Mouse (Mus musculus): ENCODE results near the gene L3mbtl3. TPM values are rescaled to one million over a fixed set of nuclear protein-coding genes. Genes with fewer than 3 reads are reported as not detected.

L3mbtl3 gene
- 11.4 and 12.1 TPM in 2 replicates for polyA plus RNA-seq (2015; fragmentation: Nextera tagmentation; extraction: Ambion mirVana)

DNA sequence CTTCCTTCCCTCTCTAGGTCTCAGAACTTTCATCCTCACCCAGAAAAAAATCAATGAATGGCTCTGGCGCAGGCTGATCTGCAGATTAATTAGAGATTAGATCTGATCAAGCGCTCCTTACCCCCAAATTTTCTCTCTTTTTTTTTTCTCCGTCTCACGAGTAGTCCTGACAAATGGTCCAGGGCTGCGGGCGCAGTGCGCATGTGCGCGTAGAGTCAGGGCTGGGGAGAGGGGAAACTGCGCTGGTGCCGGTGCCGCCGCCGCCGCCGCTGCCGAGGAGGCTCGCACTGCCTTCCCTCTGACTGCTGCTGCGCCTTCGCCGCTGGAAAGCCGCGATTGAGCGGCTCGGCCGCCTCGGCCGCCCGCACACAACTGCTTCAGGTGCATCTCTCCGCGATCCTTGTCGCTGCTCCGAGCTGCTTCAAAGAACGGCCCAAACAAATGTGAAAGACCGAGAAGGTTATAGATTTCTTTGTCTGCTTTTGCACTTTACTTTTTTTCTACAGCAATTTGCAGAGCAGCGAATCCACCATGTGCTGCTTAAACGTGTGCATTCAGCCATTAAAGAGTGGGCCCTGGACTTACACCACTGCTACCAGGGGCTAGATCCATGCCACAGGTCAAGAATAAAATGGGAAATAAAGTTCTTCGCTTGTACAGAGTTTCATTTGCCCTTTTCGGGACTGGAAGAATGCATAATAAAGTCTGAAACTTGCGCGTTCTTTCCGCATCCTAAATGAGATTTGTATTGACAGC lies at the start of gene L3mbtl3:
TSS of gene L3mbtl3 (minus strand) at position 182 of the 756 bp plus-strand sequence.
- 3% methylated on average over 42 of the region's 42 CpGs for WGBS
- H3K27me3 ChIP-seq (replicated peaks; ENCODE audit: insufficient read depth, low read length): no peaks in the 10 kb centered on the region
- H3K4me1 ChIP-seq (ENCODE audit: insufficient read depth, low read depth, low read length): 0 out of 2 replicates have a peak, but pooled peaks cover 3% of the 10 kb centered on the region
- DNase-seq (ENCODE audit: low spot score) (peak; percentile 90), ATAC-seq (peak; percentile 81)
- H3K9ac ChIP-seq (replicated peaks; ENCODE audit: low read depth): peak within 1 kb of the TSS; percentile 92
- H3K4me3 ChIP-seq (ENCODE audit: low read depth, low read length): peak within 1 kb of the TSS; percentile 73
- no peaks in the 10 kb centered on the region for H3K9me3 ChIP-seq (ENCODE audit: low read length)
- H3K36me3 ChIP-seq (ENCODE audit: insufficient read depth, low read length): no peaks in the 10 kb centered on the region
- TF ChIP-seq EP300 (IDR thresholded peaks at IDR 0.05): no peak
- TF ChIP-seq CTCF (IDR thresholded peaks at IDR 0.05): no peak
- H3K27ac ChIP-seq (ENCODE audit: low read length): peak within 1 kb of the TSS; percentile 95
- H3K4me2 ChIP-seq (replicated peaks; ENCODE audit: low read depth, low read length): peak within 1 kb of the TSS; percentile 81

DNA sequence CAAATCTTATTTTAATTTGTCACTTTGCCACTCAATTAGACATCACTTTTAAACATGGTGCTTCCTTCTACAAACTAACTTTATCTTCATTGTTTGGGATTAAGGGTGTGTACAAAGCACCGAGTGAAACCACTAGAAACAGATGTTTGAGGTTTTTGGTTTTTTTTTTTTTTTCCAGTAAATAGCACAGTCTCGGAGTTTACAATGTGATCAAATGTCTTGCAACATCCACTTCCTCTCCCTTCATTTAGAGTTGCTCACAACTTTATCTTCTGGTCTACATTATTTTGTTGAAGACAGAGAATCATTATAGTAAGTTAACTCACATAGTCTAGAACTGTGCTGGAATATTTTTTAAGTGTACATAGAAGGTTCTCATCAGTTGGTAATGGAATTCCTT lies 45.4 kb upstream of the L3mbtl3 start:
- no peak for DNase-seq (ENCODE audit: low spot score)
- Histone ChIP-seq H3K4me1 (ENCODE audit: insufficient read depth, low read depth, low read length) (no peaks in the 10 kb centered on the region), H3K27ac (ENCODE audit: low read length) (no peak overlapping the region), H3K27me3 (replicated peaks; ENCODE audit: insufficient read depth, low read length) (no peaks in the 10 kb centered on the region), H3K4me3 (ENCODE audit: low read depth, low read length) (no peak overlapping the region), H3K9me3 (ENCODE audit: low read length) (no peaks in the 10 kb centered on the region), H3K9ac (replicated peaks; ENCODE audit: low read depth) (no peak overlapping the region), H3K36me3 (ENCODE audit: insufficient read depth, low read length) (no peaks in the 10 kb centered on the region), H3K4me2 (replicated peaks; ENCODE audit: low read depth, low read length) (no peak overlapping the region)
- WGBS: 24% methylated on average over 2 of the region's 2 CpGs
- no peak for ATAC-seq
- no peak for TF ChIP-seq CTCF (IDR thresholded peaks at IDR 0.05)
- TF ChIP-seq EP300 (IDR thresholded peaks at IDR 0.05): no peak

DNA sequence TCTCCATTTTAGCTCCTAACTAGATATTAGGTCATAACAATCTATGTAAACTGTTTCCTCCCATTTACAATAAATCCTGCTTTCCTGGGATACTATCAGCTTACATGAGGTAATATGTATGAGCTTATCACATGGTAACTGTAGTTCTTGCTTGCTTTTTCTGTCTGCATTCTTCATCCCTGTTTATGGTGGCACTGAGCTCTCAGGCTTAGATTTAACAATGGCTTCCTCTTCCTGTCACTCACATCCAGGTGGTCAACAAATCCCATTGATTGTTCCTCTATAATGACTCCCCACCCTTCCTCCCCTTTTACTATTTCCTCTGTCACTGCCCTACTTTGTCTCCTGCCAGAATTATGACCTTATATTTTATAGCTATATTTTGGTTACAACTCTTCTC lies 12.9 kb upstream of the L3mbtl3 start:
- ATAC-seq: peak; percentile 82
- no peak for TF ChIP-seq CTCF (IDR thresholded peaks at IDR 0.05)
- peak; percentile 61 for TF ChIP-seq EP300 (IDR thresholded peaks at IDR 0.05)

DNA sequence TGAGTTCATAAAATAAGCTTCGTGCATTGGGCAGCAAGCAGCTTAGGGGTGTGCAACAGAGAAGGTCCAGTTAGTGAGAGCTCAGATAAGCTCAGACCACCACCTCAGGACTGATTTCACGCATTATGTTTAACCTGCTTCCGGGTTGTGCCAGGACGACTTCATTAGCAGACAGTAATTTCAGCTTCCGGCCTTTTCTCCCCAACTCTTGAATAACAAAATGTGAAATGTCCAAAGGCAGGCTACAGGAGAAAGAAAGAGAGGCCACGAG lies 1.5 kb upstream of the L3mbtl3 start:
- Histone ChIP-seq H3K27ac (ENCODE audit: low read length) (no peak overlapping the region), H3K4me1 (ENCODE audit: insufficient read depth, low read depth, low read length) (0 out of 2 replicates have a peak, but pooled peaks cover 3% of the 10 kb centered on the region), H3K9ac (replicated peaks; ENCODE audit: low read depth) (no peak overlapping the region), H3K27me3 (replicated peaks; ENCODE audit: insufficient read depth, low read length) (no peaks in the 10 kb centered on the region), H3K9me3 (ENCODE audit: low read length) (no peaks in the 10 kb centered on the region), H3K4me3 (ENCODE audit: low read depth, low read length) (no peak overlapping the region), H3K4me2 (replicated peaks; ENCODE audit: low read depth, low read length) (no peak overlapping the region), H3K36me3 (ENCODE audit: insufficient read depth, low read length) (no peaks in the 10 kb centered on the region)
- DNase-seq (ENCODE audit: low spot score) (no peak), ATAC-seq (no peak)
- WGBS: 88% methylated on average over 6 of the region's 6 CpGs
- TF ChIP-seq EP300 (IDR thresholded peaks at IDR 0.05) (no peak), CTCF (IDR thresholded peaks at IDR 0.05) (no peak)

More for the DNA sequence above, 12.9 kb upstream of the L3mbtl3 start:
- Histone ChIP-seq H3K9ac (replicated peaks; ENCODE audit: low read depth) (no peak overlapping the region), H3K4me1 (ENCODE audit: insufficient read depth, low read depth, low read length) (no peaks in the 10 kb centered on the region), H3K9me3 (ENCODE audit: low read length) (no peaks in the 10 kb centered on the region), H3K27me3 (replicated peaks; ENCODE audit: insufficient read depth, low read length) (no peaks in the 10 kb centered on the region), H3K36me3 (ENCODE audit: insufficient read depth, low read length) (no peaks in the 10 kb centered on the region), H3K4me3 (ENCODE audit: low read depth, low read length) (no peak overlapping the region), H3K4me2 (replicated peaks; ENCODE audit: low read depth, low read length) (no peak overlapping the region), H3K27ac (ENCODE audit: low read length) (no peak overlapping the region)
- DNase-seq (ENCODE audit: low spot score): peak; percentile 43

DNA sequence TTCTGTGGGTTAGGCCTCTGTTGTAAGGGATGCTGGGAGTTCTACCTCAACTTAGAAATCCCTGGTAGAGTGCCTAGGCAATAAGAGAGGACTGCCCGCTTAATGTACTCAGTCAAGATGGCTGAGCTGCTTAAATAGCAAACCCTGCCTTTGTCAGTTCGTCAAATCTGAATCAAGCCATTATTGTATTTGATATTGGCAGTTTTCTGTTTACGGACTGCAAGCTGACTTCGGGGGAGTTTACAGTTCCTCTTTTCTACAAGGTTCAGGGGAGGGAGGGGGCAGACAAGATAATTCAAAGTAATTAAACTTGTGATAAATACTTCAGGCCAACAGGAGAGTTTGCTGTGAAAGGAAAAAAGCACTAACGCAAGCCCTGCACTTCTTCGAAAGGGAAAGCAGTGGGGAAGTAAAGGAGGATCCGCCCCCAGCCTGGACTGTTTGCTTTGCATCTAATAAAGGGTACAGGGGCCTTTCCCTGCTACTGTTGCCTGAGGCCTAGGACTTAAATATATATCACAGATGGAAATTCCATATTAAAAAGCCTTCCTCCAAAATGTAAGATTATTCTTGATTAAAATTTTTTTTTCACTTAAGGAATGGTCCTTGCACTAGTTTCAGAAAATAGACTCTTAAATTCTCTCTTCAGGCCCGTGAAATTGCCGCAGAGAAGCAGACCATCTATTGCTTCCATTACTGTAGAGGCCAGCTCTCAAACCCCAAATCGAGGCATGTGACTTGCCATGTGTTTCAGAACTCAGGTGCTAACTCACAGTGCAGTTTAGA lies 968 bp upstream of the L3mbtl3 start:
- Histone ChIP-seq H3K9me3 (ENCODE audit: low read length) (no peaks in the 10 kb centered on the region), H3K27ac (ENCODE audit: low read length) (no peak overlapping the region), H3K4me2 (replicated peaks; ENCODE audit: low read depth, low read length) (peak overlapping the region; percentile 81), H3K4me3 (ENCODE audit: low read depth, low read length) (peak overlapping the region; percentile 73), H3K4me1 (ENCODE audit: insufficient read depth, low read depth, low read length) (0 out of 2 replicates have a peak, but pooled peaks cover 3% of the 10 kb centered on the region), H3K27me3 (replicated peaks; ENCODE audit: insufficient read depth, low read length) (no peaks in the 10 kb centered on the region), H3K9ac (replicated peaks; ENCODE audit: low read depth) (no peak overlapping the region), H3K36me3 (ENCODE audit: insufficient read depth, low read length) (no peaks in the 10 kb centered on the region)
- ATAC-seq: no peak
- DNase-seq (ENCODE audit: low spot score): no peak
- WGBS: 48% methylated on average over 10 of the region's 10 CpGs
- TF ChIP-seq CTCF (IDR thresholded peaks at IDR 0.05): no peak
- no peak for TF ChIP-seq EP300 (IDR thresholded peaks at IDR 0.05)

DNA sequence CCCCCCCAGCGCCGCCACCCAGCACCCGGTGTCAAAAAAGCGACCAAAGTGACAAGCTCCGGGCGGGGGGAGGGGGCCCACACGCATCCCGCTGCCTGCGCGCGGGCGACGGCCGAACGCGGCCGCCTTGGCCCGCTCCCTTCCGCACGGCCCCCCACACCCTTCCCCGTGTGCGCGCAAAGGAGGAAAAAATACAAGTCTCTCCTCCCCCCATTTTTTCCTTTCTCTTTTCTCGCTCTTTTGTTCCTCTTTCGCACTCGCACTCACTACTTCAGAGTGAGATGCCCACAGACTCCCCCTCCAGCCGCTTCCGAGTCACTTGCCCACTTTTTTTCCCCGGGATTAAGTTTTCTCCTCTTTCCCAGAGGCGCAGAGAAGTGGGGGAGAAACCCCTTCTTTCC lies 420 bp downstream of the L3mbtl3 start:
- H3K27ac ChIP-seq (ENCODE audit: low read length): peak overlapping the region; percentile 95
- H3K4me3 ChIP-seq (ENCODE audit: low read depth, low read length): peak overlapping the region; percentile 73
- H3K9ac ChIP-seq (replicated peaks; ENCODE audit: low read depth): peak overlapping the region; percentile 92
- ATAC-seq (peak; percentile 46), DNase-seq (ENCODE audit: low spot score) (peak; percentile 53)
- no peaks in the 10 kb centered on the region for H3K27me3 ChIP-seq (replicated peaks; ENCODE audit: insufficient read depth, low read length)
- no peaks in the 10 kb centered on the region for H3K9me3 ChIP-seq (ENCODE audit: low read length)
- H3K36me3 ChIP-seq (ENCODE audit: insufficient read depth, low read length): no peaks in the 10 kb centered on the region
- 0 out of 2 replicates have a peak, but pooled peaks cover 3% of the 10 kb centered on the region for H3K4me1 ChIP-seq (ENCODE audit: insufficient read depth, low read depth, low read length)
- TF ChIP-seq CTCF (IDR thresholded peaks at IDR 0.05) (no peak), EP300 (IDR thresholded peaks at IDR 0.05) (no peak)
- WGBS: 0% methylated on average over 12 of the region's 30 CpGs
- peak overlapping the region; percentile 81 for H3K4me2 ChIP-seq (replicated peaks; ENCODE audit: low read depth, low read length)
